Mouse (Mus musculus) A20 (cell line): ENCODE data around the gene Zbtb20.
A peak's percentile ranks its signal among the peaks of the same experiment; 100 is the strongest.

Experiments used
- DNase-seq: peaks from one replicate; pipeline ENCODE4 v3.0.0-alpha.2; 2011; ENCODE audit warnings: low read depth, low spot score

Zbtb20 gene

DNA sequence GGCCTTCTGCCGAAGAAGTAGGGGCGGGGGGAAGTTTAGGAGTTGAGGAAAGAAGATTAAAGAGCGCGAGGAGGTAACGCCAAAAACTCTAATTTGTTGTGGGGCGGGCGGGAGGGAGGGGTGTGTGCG is at the start of gene Zbtb20:
Gene Zbtb20 (plus strand): TSS at position 30 of the 129 bp plus-strand sequence.
- no peak for DNase-seq

DNA sequence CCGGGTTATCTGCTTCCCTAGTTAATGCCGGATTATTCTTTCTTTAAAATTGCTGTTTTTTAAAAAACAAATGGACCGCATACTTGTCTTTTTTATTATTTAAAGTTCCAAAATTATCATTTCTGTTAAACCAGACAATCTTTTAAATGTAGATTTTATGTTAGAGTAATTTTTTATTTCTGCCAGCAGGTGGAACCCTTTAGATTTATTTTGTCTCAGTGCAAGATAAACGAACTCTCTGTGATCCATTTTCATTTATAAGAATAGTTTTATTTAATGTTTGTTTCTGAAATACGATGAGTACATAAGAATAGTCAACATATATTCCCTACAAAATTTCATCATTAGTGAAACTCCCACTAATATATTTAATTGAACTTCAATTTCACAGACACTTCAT is 39.7 kb upstream of the Zbtb20 start:
- DNase-seq = peak; percentile 33

DNA sequence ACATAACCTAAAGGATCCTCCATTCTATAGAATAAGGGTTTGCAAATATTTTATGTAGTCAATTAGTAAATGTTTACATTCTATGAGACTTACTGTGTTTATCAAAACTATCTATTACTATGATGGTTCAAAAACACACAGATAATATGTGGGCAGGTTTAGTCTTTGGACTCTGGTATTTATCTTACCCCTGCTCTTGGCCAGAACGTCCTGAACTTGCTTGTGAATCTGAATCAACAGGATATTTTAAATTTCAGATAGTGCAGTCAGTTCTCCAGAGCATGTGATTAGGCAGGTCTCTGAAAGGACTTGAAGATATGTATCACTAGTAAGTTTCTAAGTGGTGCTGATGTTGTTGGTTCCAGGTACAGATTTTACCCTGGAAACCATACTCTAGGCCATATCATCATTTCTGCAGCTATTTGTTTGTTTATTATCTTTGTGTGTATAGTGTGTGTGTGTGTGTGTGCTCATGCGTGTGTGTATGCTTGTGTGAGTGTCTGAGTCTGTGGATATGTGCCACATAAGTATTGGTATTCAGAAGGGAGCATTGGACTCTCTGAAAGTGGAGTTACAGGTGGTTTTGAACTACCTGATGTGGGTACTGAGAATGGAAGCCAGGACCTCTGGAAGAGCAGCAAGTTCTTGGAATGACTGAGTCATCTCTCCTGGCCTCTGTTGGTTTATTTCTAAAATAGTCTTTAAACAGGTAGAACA is 39.1 kb upstream of the Zbtb20 start:
- no peak for DNase-seq

DNA sequence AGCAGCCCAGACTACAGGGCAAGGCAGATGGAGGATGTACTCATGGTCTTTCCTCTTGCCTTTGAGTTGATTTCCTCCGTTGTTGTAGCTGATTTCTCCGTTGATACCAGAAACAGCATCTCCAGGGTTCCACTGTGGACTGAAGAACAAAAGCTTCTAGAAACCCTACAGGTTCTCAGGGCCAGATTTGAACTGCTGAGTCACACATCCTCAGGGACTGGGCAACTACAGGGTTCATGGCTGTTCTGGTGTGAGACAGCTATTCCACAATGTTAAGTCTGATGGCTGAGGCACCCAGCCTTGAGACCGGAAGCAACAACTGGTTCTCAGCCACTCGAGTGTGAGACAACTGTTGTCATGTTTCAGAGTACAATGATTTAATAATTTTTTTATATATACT is 37.5 kb upstream of the Zbtb20 start:
- DNase-seq = no peak

DNA sequence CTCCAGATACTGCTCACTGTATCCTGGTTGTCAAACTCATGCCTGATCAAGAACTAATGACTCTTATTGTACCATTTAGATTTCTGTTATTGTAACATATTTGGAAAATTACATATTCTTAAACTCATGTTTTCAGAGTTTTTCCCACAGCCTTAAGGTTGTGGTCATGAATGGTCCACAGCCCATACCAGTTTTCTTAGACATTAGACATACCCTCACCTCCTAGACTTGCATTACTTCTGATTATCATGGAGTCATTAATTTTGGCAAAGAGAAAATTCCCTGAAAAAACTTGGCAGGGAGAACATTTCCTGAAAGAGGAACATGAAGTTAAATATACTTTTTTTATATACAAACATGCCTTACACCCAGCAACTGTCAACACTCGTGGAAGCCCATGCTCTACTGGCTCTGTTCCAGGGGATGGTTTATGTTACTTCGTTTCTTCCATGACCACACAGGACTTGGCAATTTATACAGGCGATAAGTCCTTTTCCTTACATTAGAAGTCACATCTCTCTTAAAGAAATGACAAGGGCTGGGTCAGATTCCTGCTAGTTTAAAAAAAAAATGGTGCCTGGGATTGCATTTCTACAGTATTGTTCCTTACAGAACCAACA is 18.0 kb upstream of the Zbtb20 start:
- DNase-seq = no peak

DNA sequence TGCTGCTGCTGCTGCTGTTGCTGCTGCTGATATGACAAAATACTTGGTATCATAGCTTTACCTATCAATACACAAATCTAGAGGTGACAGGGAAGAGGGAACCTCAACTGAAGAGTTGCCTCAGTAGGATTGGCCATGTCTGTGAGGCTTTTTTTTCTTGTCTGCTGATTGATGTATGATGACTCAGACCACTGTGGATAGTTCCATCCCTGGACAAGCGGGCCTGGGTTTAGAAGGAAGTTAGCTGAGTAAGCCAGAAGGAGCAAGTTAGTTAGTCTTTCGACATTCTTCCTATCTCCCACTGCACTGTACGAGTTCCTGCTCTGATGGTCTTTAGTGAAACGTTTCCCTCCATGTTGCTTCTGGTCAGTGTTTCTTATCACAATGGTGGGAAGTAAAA is 16.4 kb upstream of the Zbtb20 start:
- no peak for DNase-seq

DNA sequence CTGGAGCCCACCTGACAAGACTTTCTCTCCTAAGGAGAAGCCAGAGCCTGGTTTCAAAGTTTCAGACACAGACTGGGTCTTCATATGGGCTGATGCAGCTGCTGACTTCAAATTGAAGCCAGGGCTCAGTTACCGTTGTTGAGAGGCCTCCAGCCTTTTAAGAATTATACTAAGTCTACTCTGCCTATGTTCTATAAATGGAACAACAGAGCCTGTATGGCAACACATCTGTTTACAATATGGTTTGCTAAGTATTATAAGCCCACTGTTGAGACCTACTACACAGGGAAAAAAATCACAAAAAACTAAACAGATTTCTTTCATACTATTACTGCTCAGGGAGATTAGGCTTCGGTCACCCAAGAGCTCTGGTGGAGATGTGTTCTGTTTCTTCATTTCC is 12.4 kb upstream of the Zbtb20 start:
- no peak for DNase-seq

DNA sequence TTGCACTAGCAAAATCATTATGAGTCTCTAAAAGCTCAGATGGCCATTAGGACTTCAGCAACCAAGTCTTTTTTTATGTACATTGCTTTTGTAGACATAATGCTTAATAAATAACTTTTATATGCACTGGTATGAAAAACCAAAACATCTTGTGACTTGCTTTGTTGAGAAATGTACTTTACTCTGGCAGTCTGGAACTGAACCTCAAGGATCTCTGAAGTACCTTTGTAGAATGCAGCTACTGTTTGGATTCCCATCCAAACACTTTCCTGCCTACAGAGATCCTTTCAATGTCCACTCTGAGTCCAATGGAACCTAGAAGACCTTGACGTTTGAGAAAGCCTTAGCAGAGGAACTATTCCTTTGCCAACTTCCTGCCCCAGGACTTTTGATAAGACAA is 9.6 kb upstream of the Zbtb20 start:
- no peak for DNase-seq

DNA sequence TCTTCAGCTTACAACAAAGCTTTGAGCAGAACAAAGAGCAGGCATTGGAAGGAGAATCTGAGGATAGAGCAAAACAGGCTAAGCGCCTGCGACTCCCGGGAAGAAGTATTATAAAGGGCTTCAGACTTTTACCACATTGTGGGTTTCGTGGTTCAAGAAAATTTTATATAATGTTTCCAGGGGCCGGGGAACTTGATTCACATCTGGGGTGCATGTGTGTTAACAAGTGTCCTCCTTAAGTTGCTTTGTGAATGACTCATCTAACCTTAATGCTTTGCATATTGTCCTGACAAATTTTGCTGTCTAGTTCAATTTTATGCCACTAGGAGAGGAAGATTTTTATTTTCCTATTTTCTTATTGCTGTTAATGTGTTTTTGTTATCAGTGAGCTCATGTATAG is 3.6 kb upstream of the Zbtb20 start:
- DNase-seq = peak; percentile 58

DNA sequence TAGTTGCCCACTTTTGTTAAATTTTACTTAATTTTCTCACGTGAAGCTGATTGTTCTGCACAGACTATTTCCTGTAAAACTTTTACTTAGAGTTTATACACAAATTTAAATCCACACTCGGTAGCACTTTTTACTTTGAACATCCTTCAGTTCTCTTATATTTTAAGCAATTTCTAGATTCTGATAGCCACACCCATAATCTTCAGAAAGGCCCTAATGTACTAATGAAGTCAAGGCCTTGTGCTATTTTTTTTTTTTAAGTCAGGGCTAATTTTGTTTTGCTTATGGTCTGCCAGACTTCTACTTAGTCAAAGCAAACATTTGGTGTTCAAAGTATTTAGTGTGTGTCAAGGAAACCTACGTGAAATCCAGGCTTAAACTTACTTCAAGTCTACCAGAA is 1.7 kb upstream of the Zbtb20 start:
- DNase-seq = peak; percentile 51

DNA sequence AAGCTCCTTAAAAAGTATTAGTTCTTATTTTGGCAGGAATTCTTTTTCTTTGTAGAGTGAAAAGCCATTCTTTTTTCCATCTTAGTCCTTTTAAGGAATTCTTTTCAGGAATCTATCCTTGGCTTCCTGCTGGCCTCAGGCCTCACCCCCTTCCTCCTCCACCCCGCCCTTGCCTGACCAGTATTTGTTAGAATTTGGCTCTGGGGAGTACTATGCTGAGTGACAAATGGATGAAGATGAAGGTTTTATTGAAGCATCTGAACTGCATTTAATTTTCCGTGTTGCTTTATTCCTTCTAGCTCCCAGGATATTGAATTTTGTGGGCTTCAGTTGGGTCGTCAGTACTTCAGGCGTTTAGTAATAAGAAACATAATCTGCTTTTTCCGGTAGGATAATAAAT is 1.2 kb upstream of the Zbtb20 start:
- no peak for DNase-seq

DNA sequence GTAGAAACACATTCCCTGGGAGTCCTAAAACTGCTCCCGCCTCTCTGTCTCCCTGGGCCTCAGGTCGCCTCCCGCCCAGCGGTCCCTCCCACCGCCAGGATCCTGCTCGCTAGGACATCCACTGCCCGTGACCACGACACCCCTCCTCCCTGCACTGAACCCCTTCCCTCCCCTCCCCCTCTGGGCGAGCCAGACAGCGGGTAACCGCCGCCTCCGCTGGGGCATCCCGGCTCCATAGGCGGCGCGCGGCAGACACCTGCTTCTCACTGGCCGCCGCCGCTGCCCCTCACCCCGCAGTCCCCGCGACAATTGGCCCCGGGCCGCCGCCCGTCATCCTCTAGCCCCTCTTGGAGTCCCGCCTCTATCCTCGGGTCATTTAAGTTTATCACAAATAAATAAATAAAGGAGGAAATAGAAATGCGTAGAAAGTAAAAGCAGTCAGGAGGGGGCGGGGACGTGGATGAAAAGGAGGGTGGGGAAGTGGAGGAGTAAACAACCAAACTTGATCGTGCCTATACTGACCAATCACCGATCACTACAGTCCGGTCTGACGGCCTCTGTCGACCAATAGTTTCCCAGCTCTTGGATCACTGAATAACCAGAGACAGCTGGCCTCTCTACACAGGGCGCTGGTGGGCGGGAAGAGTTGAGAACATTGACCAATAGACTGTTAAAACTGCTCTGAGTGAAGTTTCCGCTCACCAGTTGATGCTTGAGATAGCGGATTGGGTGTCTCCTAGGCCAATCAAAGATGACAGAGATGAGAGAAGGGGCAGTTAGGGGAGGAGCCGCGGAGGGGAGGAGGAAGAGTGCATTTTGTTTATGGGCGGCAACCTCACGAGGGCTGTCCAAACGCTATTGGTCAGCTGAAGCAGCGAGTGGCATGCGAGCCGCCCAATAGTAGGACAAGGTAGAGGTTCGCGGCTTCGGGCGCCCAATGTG is 500 bp upstream of the Zbtb20 start:
- DNase-seq = peak; percentile 99

DNA sequence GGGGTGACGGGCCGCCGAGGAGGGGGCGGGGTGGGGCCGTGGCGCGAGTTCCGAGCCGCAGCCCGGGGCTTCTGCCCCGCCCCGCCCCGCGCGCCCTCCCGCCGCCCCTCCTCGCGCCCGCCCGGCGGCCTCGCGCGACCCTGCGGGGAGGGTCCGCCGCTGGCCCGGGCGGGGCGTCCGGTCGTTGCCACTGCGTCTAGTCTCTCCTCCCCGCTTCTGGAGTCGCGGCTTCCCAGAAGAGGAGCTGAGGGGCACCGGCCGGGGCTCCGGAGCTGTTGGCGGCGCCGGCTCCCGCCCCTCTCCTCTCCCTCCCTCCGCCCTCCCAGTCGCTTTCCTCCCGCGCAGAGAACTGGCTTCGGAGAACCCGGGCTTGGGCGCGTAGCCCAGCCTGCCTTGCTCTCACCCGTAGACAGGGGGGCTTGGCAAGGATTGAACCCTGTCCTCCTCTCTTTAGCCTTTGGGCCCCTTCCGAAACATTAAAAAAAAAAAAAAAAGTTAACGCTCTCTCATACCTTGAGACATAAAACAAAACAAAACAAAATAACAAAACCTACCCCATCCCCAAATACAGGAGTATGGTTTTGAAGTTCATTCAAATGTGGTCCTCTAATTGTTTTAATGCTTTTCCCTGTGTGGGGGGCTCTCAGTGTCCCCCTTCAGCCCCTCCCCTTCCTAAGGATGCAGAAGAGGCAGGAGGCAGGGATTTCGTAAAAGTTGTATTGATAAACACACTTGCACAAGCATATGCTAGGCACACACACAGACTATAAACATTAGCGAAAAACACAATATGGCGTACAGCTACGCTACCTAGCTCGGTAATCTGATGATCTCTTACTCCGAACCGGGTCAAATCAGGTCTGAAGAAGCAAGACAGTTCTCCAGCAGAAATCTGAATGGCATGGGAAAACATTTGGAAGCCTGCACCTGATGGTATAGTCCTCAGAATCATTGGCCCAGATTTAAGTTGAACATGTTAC is 630 bp downstream of the Zbtb20 start:
- DNase-seq = peak; percentile 84

DNA sequence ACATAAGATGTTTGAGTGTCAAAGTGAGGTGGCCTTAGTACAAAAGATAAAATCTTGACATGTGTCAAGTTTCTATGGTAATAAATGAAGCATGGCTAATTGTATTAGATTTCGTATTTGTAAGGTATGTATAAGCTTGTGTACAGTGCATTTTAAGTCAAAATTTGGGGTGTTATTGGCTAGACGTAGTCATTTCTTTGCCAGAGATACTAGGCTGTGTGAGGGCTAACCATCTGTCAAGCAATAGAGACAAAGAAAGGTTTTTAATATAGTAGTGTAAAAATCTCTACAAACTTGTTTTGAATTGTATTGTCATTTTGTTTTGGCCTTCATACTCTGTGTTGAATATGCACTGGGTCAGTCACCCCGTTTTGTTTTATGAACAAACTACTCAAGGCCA is 4.4 kb downstream of the Zbtb20 start:
- DNase-seq = peak; percentile 33

DNA sequence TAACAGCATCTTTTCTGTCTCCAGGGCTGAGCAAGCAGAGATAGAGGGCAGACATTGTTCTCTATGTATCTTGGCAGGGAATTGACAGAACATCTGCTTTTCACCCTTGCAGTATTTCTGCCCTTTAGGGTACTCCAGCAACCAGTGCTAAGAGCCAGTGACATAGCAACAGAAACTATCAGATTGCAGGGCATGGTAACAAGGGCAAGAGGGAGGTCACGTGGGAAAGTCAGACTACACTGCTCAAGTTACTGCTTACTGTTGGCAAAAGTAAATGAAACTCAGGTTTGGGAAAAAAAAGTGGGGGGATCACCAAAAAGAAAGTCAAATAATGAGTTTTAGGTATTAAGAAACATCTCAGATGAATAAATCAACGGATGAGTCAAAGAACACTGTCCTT is 9.9 kb downstream of the Zbtb20 start:
- DNase-seq = no peak

DNA sequence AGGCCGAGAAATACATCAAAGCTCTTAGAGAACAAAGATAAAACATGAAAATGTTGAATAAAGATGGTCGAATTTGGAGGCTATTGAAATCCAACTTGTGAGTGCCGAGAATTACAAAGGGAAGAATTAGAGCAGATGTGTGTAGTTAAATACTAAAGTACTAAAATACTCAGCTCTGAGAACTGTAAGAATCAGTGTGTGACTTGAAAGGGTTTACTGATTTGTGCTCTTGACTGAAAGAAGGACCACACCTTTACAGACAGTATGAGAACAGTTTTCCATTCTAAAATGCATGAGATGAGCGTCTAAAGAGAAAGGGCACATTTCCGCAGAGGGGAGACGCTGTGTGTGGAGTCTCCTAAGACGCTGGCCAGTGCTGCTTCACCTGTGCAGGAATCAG is 10.3 kb downstream of the Zbtb20 start:
- no peak for DNase-seq

DNA sequence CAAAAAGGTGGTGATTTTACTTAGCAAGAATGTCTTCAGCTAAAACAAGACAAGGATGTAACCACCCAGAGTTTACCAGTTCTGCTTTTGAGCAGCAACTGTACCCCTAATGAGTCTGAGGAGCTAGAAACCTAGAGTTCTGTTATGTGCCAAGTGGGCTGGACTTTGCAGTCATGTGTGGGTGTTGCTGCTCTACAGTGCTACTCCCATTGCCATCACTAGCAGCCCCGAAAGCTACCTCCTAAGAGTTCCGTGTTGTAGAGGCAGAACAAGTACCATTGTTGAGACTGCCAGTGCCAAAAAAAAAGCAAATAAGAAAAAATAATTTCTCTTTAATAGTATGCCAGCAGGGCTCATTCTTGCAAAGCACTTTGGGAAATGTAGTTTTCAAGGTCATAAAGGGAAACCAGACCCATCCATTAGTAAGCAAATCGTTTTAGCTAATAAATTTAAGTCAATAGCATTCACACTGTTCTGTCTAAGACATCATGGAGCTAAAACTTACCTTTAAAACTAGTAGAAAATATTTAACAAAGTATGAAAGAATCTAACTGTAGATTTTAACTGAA is 21.5 kb downstream of the Zbtb20 start:
- DNase-seq = peak; percentile 37

DNA sequence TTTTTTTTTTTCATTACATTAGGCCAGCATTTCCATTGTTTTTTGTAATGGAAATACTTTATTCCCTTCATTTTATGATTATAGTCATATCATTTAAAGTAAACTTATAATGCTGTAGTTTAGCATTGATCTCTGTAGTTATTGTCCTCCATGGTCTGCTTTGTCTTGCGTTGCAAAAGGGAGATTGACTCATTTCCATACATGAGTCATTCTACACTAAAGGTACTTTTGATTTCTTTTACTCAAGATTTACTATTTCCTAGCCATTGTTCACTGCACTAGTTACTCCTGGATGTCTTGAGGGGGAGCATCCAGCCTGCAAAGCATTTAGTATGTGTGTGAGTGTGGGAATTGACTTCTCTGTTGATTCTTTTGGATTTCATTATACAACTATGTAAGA is 24.6 kb downstream of the Zbtb20 start:
- no peak for DNase-seq

DNA sequence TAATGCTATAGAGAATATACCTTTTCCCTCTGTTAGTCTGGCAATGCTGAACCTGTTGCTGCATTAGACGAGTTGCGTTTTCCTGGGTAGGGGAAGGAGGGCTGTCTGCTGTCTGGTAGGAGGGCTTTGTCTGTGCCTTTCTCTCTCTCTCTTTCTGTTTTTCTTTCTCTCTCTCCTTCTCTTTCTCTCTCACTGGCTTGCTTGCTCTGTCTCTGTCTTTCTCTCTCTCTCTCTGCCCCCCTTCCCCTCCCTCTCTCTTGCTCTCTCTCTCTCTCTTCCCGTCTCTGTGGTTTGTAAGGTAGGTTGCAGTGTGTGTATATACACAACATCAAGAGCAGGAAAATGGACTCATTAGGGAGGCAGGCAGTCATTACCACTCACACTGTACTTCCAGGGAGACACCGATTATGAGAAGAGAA is 31.6 kb downstream of the Zbtb20 start:
- peak; percentile 62 for DNase-seq

DNA sequence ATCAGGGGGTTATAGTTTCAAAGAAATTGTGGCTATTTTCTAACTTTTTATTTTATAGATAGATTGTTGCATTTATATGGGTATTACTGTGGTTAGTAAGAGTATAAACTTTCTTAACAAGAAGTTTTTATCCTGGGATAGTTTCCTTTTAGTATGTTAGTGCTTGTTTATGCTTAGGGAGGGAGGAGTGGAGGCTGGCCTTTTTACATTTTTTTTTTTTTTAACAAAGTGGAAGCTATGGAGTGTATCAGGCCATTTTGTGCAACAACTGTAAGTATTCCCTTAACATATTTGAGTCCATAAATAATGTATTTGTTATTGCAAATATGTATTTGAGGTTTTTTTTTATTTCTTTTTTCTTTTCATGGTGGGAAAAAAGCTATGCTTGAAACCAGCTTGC is 32.7 kb downstream of the Zbtb20 start:
- no peak for DNase-seq

DNA sequence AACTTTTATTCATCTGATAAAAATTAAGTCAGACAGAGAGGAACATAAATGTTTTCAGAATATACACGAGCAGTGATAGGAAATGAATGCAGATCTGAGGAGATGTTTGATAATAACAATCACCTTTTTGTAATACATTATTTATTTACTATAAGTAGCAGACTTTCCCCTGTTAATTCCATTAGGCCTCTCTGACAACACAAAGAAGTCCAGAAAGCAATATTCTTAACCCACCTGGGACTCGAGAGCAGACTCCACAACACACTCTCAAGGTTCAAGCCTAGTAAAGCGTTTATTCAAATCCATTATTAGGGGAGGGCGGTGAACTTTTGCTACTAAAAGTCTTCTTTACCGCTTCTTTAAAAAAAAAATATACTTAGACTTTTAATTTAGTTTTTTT is 33.2 kb downstream of the Zbtb20 start:
- DNase-seq = no peak

DNA sequence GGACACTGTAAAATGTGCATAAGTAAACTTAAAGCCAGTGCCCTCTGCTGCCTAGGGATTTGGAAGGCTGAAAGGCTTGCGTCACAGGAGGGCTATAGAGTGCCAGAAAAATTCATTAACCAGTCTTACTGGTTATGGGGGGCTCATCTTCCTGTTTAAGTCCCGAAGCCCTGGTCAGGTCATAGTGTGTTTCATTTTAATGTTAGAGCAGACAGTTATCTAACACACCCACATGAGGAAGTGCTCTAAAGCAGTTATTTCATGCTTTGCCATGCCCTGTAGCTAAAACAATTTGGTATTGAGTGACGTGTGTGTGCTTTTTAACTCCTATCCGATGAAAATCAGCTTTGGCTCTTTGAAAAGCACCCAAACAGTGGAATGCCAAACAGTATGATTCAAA is 34.3 kb downstream of the Zbtb20 start:
- peak; percentile 40 for DNase-seq
